Mouse (Mus musculus): ENCODE results near the gene C1qbp. TPM values are rescaled to one million over a fixed set of nuclear protein-coding genes. Genes with fewer than 3 reads are reported as not detected.

Gene C1qbp
- total RNA-seq, 1 experiment from 2014 or later, result 14.7 TPM

Other genes starting within 250 kb of the C1qbp start
- gene Zfp3, start 218.8 kb downstream of the C1qbp start, total RNA-seq (2017), result 2.6 and 2.8 TPM in 2 replicates
- 15.1 and 25.1 TPM in 2 replicates for gene Scimp, start 170.4 kb downstream of the C1qbp start, total RNA-seq (2017)
- gene Rabep1, start 138.2 kb downstream of the C1qbp start, total RNA-seq (2017), result 76.0 and 84.5 TPM in 2 replicates
- 133 and 141 TPM in 2 replicates for gene Nup88, start 13.1 kb downstream of the C1qbp start, total RNA-seq (2017)
- 45.4 and 55.0 TPM in 2 replicates for gene Rpain, start 12.8 kb downstream of the C1qbp start, total RNA-seq (2017)
- gene Dhx33, start 21.4 kb upstream of the C1qbp start, total RNA-seq (2017), result 20.7 and 21.8 TPM in 2 replicates
- gene Mis12, start 36.6 kb upstream of the C1qbp start, total RNA-seq (2017), result 16.8 and 20.4 TPM in 2 replicates
- gene Derl2, start 36.8 kb upstream of the C1qbp start, total RNA-seq (2017), result 41.1 and 42.6 TPM in 2 replicates
- not detected in 2 replicates for gene 6330403K07Rik, start 50.5 kb upstream of the C1qbp start, total RNA-seq (2017)
- 9.9 and 12.7 TPM in 2 replicates for gene Nlrp1a, start 161.7 kb upstream of the C1qbp start, total RNA-seq (2017)
- gene Nlrp1b, start 247.7 kb upstream of the C1qbp start, total RNA-seq (2017), result 5.8 and 6.6 TPM in 2 replicates